Mouse (Mus musculus) MN1 (cell line): ENCODE data around the gene 9930104L06Rik.
"Not testable (repeated sequence)": the region's sequence is repeated elsewhere in the genome, so short reads cannot be mapped to it uniquely, and the experiment has no call there.

Experiments used
- DNase-seq: peaks from one replicate; pipeline ENCODE4 v3.0.0-alpha.2; 2016; ENCODE audit warnings: low spot score

Gene 9930104L06Rik

GRCm38 (mm10) chr4:124936613-124937471 is at the start of gene 9930104L06Rik:
Gene 9930104L06Rik, plus strand, starts transcription at chr4:124937048.
- peak; percentile 96 for DNase-seq

GRCm38 (mm10) chr4:124888702-124889101 is 48.1 kb upstream of the 9930104L06Rik start:
- DNase-seq, result no peak

GRCm38 (mm10) chr4:124889935-124890334 is 46.9 kb upstream of the 9930104L06Rik start:
- no peak for DNase-seq

- no peak for DNase-seq
These were observed 46.0 kb upstream of the 9930104L06Rik start for GRCm38 (mm10) chr4:124890831-124891230.

- no peak for DNase-seq
These were observed 43.1 kb upstream of the 9930104L06Rik start for GRCm38 (mm10) chr4:124893769-124894168.

GRCm38 (mm10) chr4:124894508-124895428 is 42.1 kb upstream of the 9930104L06Rik start:
- DNase-seq, result peak; percentile 22

GRCm38 (mm10) chr4:124898428-124898827 is 38.4 kb upstream of the 9930104L06Rik start:
- DNase-seq, result no peak

- DNase-seq, result no peak
These were observed 36.9 kb upstream of the 9930104L06Rik start for GRCm38 (mm10) chr4:124899906-124900305.

GRCm38 (mm10) chr4:124905417-124905816 is 31.4 kb upstream of the 9930104L06Rik start:
- DNase-seq, result peak; percentile 29

- peak; percentile 58 for DNase-seq
These were observed 30.7 kb upstream of the 9930104L06Rik start for GRCm38 (mm10) chr4:124905971-124906822.

- DNase-seq, result peak; percentile 22
These were observed 8.7 kb upstream of the 9930104L06Rik start for GRCm38 (mm10) chr4:124928102-124928501.

- not testable (repeated sequence) for DNase-seq
These were observed 2.4 kb downstream of the 9930104L06Rik start, which contains the start of gene Cdca8 for GRCm38 (mm10) chr4:124939211-124939610. Gene Cdca8, minus strand, starts transcription at chr4:124939311.

GRCm38 (mm10) chr4:124943022-124943421 is 6.2 kb downstream of the 9930104L06Rik start:
- DNase-seq, result peak; percentile 81

- DNase-seq, result no peak
These were observed 6.9 kb downstream of the 9930104L06Rik start for GRCm38 (mm10) chr4:124943781-124944180.

GRCm38 (mm10) chr4:124944961-124945360 is 8.1 kb downstream of the 9930104L06Rik start:
- DNase-seq, result peak; percentile 34

GRCm38 (mm10) chr4:124949488-124949887 is 12.6 kb downstream of the 9930104L06Rik start:
- DNase-seq, result no peak

GRCm38 (mm10) chr4:124950181-124951035 is 13.6 kb downstream of the 9930104L06Rik start:
- DNase-seq, result peak; percentile 31

- DNase-seq, result peak; percentile 27
These were observed 14.2 kb downstream of the 9930104L06Rik start for GRCm38 (mm10) chr4:124951036-124951433.

- DNase-seq, result no peak
These were observed 16.7 kb downstream of the 9930104L06Rik start for GRCm38 (mm10) chr4:124953546-124953945.

GRCm38 (mm10) chr4:124957284-124957683 is 20.4 kb downstream of the 9930104L06Rik start:
- no peak for DNase-seq
